Mouse (Mus musculus) heart, adult 2 months (tissue): Measurements from ENCODE around the gene Gba.

Experiments
- CTCF ChIP-seq: fragments of 200-600 bp; IDR thresholded peaks from 2 replicates; pipeline ENCODE4 v1.8.1; 2022; ENCODE audit warnings: antibody characterized with exemption, mild to moderate bottlenecking, moderate library complexity
- POLR2A ChIP-seq: fragments of 200-500 bp; IDR thresholded peaks from 2 replicates; pipeline ENCODE4 v1.6.1; 2011; ENCODE audit warnings: mild to moderate bottlenecking, low read depth, low read length, control low read depth; ENCODE audit not compliant: insufficient read depth

GRCm38 (mm10) chr3:89179056-89179455 lies 23.7 kb upstream of the Gba start:
- TF ChIP-seq CTCF (no peak), POLR2A (no peak)
